Mouse (Mus musculus) liver, embryonic 14.5 days (tissue): ENCODE data around the gene Dagla. TPM values are rescaled to one million over a fixed set of nuclear protein-coding genes. Genes with fewer than 3 reads are reported as not detected.

ENCODE experiments used
- ATAC-seq: fragments of 200-750 bp; cut with Nextera tagmentation; 2 replicates; pipeline ENCODE4 v1.8.0; 2017; ENCODE audit warnings: moderate number of reproducible peaks, mild to moderate bottlenecking, moderate library complexity; ENCODE audit not compliant: insufficient read depth
- DNase-seq, 3 experiments: peaks; one replicate each; pipeline ENCODE4 v3.0.0-alpha.2; 2012 to 2013; ENCODE audit warnings: low read depth in 3 of 3, low spot score in 3 of 3
- H3K27ac ChIP-seq: fragments of 300-500 bp; sonication (generic); 2 replicates; pipeline ENCODE4 v1.5.1; 2014; ENCODE audit warnings: moderate library complexity, mild to moderate bottlenecking, control low read depth, inconsistent platforms
- H3K27me3 ChIP-seq: fragments of 300-500 bp; sonication (generic); 2 replicates; pipeline ENCODE4 v1.6.1; 2014; ENCODE audit warnings: mild to moderate bottlenecking, low read length, moderate library complexity; ENCODE audit not compliant: control insufficient read depth, insufficient read depth
- H3K36me3 ChIP-seq: fragments of 300-500 bp; sonication (generic); replicated peaks from 2 replicates; pipeline ENCODE4 v1.6.1; 2014; ENCODE audit warnings: low read depth; ENCODE audit not compliant: control insufficient read depth, insufficient read depth
- H3K4me1 ChIP-seq, 2 experiments: fragments of 200-500 bp in 1 of 2; fragments of 300-500 bp in 1 of 2; sonication (generic) in 1 of 2; replicated peaks; 2 replicates each; pipeline ENCODE4 v1.6.1; 2012 to 2014; ENCODE audit warnings: antibody characterized with exemption in 1 of 2, inconsistent platforms in 1 of 2, low read length in 1 of 2; ENCODE audit not compliant: control insufficient read depth in 2 of 2, insufficient read depth in 2 of 2
- H3K4me2 ChIP-seq: fragments of 300-500 bp; sonication (generic); 2 replicates; pipeline ENCODE4 v1.6.1; 2014; ENCODE audit warnings: low read depth, mild to moderate bottlenecking, control low read depth, moderate library complexity
- H3K4me3 ChIP-seq, 2 experiments: fragments of 200-500 bp in 1 of 2; fragments of 300-500 bp in 1 of 2; sonication (generic) in 1 of 2; 2 replicates each; pipeline ENCODE4 v1.5.1; 2012 to 2014; ENCODE audit warnings: low read depth in 2 of 2, low read length in 2 of 2, mild to moderate bottlenecking in 2 of 2, control low read depth in 1 of 2, inconsistent platforms in 1 of 2, moderate library complexity in 1 of 2; ENCODE audit not compliant: insufficient read depth in 1 of 2
- H3K9ac ChIP-seq: fragments of 300-500 bp; sonication (generic); replicated peaks from 2 replicates; pipeline ENCODE4 v1.6.1; 2014; ENCODE audit warnings: mild to moderate bottlenecking, control low read depth, moderate library complexity
- H3K9me3 ChIP-seq: fragments of 300-500 bp; sonication (generic); 2 replicates; pipeline ENCODE4 v1.6.1; 2016; ENCODE audit warnings: low read length, mixed read lengths; ENCODE audit not compliant: control insufficient read depth
- CTCF ChIP-seq: IDR thresholded peaks from 2 replicates; pipeline ENCODE4 v1.5.1; 2016; ENCODE audit warnings: antibody characterized with exemption, low read depth, control low read depth
- EP300 ChIP-seq: IDR thresholded peaks from 2 replicates; pipeline ENCODE4 v1.6.1; 2016; ENCODE audit warnings: antibody characterized with exemption, low read depth
- WGBS: fragments of 180-500 bp; shearing (Covaris S2); extraction: QIAGEN DNeasy Blood & Tissue Kit; methylation state at CpG from one replicate; pipeline ENCODE4 v1.1.7; 2014; ENCODE audit not compliant: insufficient replicate concordance; 5-methylcytosine and 5-hydroxymethylcytosine counted together
- polyA plus RNA-seq, 2 experiments: library from polyadenylated mRNA; depleted of rRNA in 1 of 2; stranded (reverse) in 1 of 2; unstranded in 1 of 2; fragments of >200 nt; fragmentation: Nextera tagmentation in 1 of 2; extraction: Ambion mirVana in 1 of 2; gene quantifications; 2 replicates each; pipeline versions ENCODE4 v1.2.1 to v1.2.3; 2012 to 2014

Gene Dagla
- polyA plus RNA-seq, 2 experiments, result 0.09 to 0.30 TPM

GRCm38 (mm10) chr19:10208851-10209250, 95.8 kb downstream of the Dagla start:
- 66% methylated on average over 3 of the region's 3 CpGs for WGBS
- no peaks in the 10 kb centered on the region for H3K27me3 ChIP-seq
- ATAC-seq (no peak), DNase-seq (no peak)
- peaks cover 12% of the 10 kb centered on the region for H3K36me3 ChIP-seq
- no peak overlapping the region for H3K4me2 ChIP-seq
- H3K27ac ChIP-seq, result no peak overlapping the region
- no peak overlapping the region for H3K9ac ChIP-seq
- no peak overlapping the region for H3K4me3 ChIP-seq
- H3K9me3 ChIP-seq, result no peaks in the 10 kb centered on the region
- TF ChIP-seq CTCF (no peak), EP300 (no peak)
- H3K4me1 ChIP-seq, result peaks cover 4 to 6% of the 10 kb centered on the region in 2 experiments; a peak in 1 of 4 replicates

GRCm38 (mm10) chr19:10205051-10205450, 99.6 kb downstream of the Dagla start:
- no peak for DNase-seq
- Histone ChIP-seq H3K27ac (peak overlapping the region; percentile 94; the same call in 1 of the 2 replicates), H3K27me3 (no peaks in the 10 kb centered on the region), H3K9me3 (no peaks in the 10 kb centered on the region), H3K36me3 (peaks cover 33% of the 10 kb centered on the region), H3K4me3 (peak overlapping the region; percentile 71 to 99; a peak in 3 of 4 replicates), H3K4me1 (peaks cover 10 to 12% of the 10 kb centered on the region in 2 experiments), H3K4me2 (peak overlapping the region; percentile 99), H3K9ac (peak overlapping the region; percentile 99; the same call in 1 of the 2 replicates)
- 59% methylated on average over 6 of the region's 6 CpGs for WGBS
- ATAC-seq, result no peak
- TF ChIP-seq CTCF, result no peak
- no peak for TF ChIP-seq EP300

- Histone ChIP-seq H3K9me3 (no peaks in the 10 kb centered on the region), H3K36me3 (peaks cover 38% of the 10 kb centered on the region), H3K4me3 (peak overlapping the region; percentile 71 to 99), H3K4me2 (peak overlapping the region; percentile 99), H3K9ac (peak overlapping the region; percentile 99), H3K27me3 (no peaks in the 10 kb centered on the region), H3K4me1 (peaks cover 10 to 12% of the 10 kb centered on the region in 2 experiments), H3K27ac (peak overlapping the region; percentile 94)
- ATAC-seq (peak; percentile 32; the same call in 1 of the 2 replicates), DNase-seq (peak; percentile 66 to 69 (median 66))
- no peak for TF ChIP-seq EP300
- TF ChIP-seq CTCF, result peak; percentile 59
- under 1% methylated on average over 5 of the region's 5 CpGs for WGBS
Measured at GRCm38 (mm10) chr19:10204616-10205001, 100.1 kb downstream of the Dagla start.

GRCm38 (mm10) chr19:10203848-10204615, 100.6 kb downstream of the Dagla start, which contains the start of the genes Tmem258 and Fen1:
Gene Tmem258 (plus strand): TSS chr19:10204014.
Gene Fen1 (minus strand): TSS chr19:10204169.
- Histone ChIP-seq H3K27ac (peak within 1 kb of the TSS; percentile 94), H3K36me3 (peaks cover 43% of the 10 kb centered on the region), H3K4me3 (peak within 1 kb of the TSS; percentile 71 to 99), H3K4me1 (peaks cover 10 to 12% of the 10 kb centered on the region in 2 experiments), H3K4me2 (peak within 1 kb of the TSS; percentile 99), H3K9me3 (no peaks in the 10 kb centered on the region), H3K27me3 (no peaks in the 10 kb centered on the region), H3K9ac (peak within 1 kb of the TSS; percentile 99)
- DNase-seq (peak; percentile 80 to 85 (median 81)), ATAC-seq (peak; percentile 85)
- under 1% methylated on average over 40 of the region's 40 CpGs for WGBS
- no peak for TF ChIP-seq CTCF
- TF ChIP-seq EP300, result no peak

- peak; percentile 81 to 85 (median 83) for DNase-seq
- Histone ChIP-seq H3K36me3 (peaks cover 44% of the 10 kb centered on the region), H3K4me1 (peaks cover 10 to 12% of the 10 kb centered on the region in 2 experiments), H3K4me3 (peak overlapping the region; percentile 71 to 99), H3K27me3 (no peaks in the 10 kb centered on the region), H3K9ac (peak overlapping the region; percentile 99), H3K27ac (peak overlapping the region; percentile 94), H3K9me3 (no peaks in the 10 kb centered on the region), H3K4me2 (peak overlapping the region; percentile 99)
- under 1% methylated on average over 23 of the region's 23 CpGs for WGBS
- ATAC-seq, result peak; percentile 76
- no peak for TF ChIP-seq CTCF
- TF ChIP-seq EP300, result peak; percentile 81
Measured at GRCm38 (mm10) chr19:10203146-10203847, 101.4 kb downstream of the Dagla start.
